Mouse (Mus musculus): ENCODE measurements around the gene Gm21972.

The Gm21972 gene

DNA sequence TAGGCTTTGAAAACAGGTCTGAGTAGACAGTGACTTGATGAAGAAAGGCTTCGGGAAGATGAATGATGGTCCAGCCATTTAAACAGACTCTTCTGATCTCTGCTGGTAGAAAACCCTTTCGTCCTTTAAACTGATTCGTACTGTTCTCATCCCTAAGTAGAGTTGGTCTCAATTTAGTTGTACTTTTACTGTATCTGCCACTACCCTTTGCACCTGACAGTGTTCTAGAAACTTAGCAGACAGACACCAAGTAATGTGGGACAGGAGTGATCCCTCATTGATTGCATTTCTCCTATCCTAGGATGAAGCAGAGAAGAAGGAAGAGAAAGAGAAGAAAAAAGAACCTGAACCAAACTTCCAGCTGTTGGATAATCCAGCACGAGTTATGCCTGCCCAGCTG, at the start of gene Gm21972:
TSS of gene Gm21972 (plus strand) at position 301 of the 400 bp plus-strand sequence.
- DNase-seq (ENCODE audit: low spot score), result no peak

DNA sequence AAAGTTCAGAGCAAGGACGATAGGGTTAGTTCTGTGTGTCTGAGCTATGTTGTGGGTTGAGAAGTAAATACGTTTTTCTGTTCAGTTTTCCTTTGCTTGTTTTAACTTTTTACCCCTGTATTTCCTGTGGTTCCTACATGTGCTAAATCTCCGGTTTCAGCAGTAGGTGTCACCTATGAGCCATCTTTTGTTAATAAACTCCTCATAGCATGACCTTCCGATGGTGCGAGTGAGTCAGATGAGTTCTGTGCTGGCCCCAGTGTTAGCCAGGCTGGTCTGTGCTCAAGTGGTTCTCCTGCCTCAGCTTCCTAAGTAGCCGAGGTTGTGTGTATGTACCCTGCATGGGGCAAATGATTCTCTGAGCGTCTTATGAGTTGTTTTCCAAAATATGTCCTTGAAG, 39.0 kb upstream of the Gm21972 start:
- DNase-seq (ENCODE audit: low spot score), result no peak

DNA sequence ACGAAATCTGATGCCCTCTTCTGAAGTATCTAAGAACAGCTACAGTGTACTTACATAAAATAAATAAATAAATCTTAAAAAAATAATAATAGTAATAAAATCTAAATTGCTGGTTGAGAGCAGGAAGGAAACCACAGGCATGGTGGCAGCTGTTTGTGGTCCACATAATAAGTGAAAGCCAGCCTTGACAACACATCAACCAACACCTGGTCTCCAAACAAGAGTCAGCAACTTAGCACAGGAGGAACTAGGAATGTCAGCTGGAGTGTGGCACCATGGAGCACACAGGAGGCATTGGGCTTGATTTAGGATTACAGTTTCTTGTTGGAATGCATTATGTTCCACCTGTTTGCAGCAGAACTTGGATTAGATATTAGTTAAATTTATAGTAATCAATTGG, 28.4 kb upstream of the Gm21972 start:
- DNase-seq (ENCODE audit: low spot score), result no peak

DNA sequence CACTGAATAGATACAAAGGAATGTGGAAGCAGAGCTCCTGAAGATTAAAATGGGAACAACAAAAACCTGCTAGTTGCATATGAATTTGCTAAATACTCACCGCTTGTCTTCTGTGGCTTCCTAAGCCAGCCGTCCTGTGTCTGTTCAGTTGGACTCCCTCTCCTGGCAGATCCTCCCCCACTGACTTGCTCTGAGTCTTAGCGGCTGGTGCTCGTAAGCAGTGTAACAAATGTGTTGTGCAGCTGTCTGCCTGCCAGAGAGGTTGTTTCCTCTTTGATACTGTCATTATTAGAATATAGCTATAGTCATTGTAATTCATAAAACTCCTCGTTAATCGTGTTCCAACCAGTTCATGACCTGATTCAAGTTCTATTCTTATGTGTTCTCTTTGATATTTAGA, 21.7 kb upstream of the Gm21972 start, which contains the start of gene Htr2b:
TSS of gene Htr2b (minus strand) at position 192 of the 400 bp plus-strand sequence.
- DNase-seq (ENCODE audit: low spot score), result peak; percentile 61

DNA sequence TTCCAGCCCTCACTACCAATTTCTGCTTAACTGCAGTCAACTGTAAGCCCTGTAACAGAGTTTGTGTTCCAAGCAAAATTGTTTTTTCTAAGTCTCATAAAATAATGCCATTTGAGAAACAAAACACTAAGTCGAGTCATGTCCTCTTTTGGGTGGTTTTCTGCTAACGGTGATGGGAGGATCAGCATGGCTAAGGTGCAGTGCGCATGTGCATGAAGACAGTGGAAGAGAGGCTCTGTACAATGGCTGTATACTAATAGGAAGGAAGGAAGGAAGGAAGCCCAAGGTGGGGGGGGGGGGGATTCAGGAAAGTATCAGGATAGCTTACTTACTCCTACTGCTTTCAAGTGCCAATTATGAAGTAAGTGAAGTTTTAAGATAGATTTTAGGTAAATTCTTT, 19.3 kb upstream of the Gm21972 start:
- no peak for DNase-seq (ENCODE audit: low spot score)

DNA sequence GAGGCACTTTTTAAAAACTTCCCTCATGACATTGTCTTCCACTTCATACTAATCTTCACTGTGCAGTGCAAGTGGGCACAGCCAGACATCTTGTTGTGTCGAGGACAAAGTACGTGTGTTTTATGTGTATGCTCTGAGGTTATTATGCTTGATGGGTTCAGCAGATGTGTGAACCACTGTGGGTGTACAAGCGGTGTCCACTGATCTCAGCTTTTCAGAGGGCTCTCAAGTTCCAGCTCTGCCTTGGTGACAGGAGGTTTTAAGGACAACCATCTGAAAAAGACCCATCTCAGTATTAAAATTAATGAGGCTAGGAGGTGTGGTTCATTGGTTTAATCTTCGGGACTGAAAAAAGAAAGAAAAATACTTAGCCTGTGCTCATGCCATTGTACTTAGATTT, 13.9 kb upstream of the Gm21972 start:
- no peak for DNase-seq (ENCODE audit: low spot score)

DNA sequence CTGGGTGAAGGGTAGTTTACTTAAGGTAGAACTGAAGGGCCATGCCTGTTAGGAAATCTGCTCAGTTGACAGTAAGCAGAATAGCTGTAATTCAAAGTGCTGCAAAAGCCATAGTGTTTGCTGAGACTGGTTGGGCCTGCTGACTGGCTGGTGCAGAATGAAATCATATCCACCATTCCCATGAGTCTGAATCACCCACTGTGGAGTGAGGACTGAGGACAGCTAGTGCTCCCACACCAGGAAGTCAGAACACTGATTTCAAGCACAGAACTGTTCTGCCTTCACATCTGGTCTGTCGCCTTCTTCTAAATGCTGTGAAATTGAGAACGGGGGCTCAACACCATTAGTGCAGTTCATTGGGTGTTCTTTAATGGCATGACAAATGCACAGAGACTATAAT, 7.4 kb upstream of the Gm21972 start:
- DNase-seq (ENCODE audit: low spot score), result no peak

DNA sequence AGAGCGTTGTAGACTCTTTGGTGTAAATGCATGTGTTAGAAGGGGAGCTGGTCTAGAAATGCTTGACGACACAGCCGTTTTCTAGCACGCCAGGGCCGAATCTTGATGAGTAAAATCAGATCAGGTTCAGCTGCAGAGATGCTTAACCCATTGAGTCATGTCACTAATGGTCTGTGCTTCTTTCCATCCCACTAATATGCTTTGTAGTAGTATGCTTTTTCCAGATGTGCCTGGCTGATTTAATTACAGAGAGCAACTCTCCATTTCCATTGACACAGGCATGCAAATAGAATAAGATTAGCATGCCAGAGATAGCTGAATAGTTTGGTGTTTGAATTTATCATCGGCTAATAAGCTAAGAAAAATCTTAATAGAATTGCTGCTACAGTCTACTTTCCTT, 1.9 kb downstream of the Gm21972 start:
- DNase-seq (ENCODE audit: low spot score), result no peak

DNA sequence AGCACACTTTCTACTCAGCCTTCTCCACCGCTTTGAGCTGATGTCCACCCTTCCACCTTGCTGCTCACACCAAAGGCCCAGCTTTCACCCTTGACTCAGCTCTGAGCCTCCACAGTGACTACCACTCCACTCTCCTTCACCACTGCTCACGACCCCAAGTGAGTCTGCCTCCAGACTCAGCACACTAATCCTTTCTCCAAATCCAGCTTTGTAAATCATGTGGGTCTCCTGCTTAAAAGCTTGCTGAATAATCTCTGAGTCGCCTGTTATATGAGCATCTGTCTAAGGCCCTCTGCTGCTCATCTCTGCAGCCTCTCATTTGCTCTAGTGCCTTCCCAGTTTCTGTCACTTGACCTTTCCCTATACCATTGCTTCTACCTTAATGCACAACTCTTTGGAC, 7.6 kb downstream of the Gm21972 start:
- DNase-seq (ENCODE audit: low spot score), result no peak

DNA sequence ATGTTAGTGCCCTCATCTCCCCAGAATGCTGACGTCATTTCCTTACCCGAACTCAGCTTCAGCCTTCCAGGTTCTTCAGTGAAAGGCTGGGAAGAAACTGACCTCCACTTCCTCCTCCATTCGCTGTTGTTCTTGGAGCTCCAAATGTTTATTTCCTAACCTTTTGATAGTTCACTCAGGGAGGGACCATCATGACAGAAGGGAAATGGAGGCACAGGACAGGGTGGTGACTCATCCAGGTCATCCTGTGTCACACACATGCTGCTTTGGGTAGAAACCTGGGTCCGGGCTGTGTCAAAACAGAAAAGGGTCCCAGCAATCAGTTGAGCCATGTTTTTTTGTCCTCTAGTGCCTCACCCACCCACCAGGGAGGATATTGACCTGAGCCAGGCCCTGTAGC, 9.7 kb downstream of the Gm21972 start:
- DNase-seq (ENCODE audit: low spot score), result no peak

DNA sequence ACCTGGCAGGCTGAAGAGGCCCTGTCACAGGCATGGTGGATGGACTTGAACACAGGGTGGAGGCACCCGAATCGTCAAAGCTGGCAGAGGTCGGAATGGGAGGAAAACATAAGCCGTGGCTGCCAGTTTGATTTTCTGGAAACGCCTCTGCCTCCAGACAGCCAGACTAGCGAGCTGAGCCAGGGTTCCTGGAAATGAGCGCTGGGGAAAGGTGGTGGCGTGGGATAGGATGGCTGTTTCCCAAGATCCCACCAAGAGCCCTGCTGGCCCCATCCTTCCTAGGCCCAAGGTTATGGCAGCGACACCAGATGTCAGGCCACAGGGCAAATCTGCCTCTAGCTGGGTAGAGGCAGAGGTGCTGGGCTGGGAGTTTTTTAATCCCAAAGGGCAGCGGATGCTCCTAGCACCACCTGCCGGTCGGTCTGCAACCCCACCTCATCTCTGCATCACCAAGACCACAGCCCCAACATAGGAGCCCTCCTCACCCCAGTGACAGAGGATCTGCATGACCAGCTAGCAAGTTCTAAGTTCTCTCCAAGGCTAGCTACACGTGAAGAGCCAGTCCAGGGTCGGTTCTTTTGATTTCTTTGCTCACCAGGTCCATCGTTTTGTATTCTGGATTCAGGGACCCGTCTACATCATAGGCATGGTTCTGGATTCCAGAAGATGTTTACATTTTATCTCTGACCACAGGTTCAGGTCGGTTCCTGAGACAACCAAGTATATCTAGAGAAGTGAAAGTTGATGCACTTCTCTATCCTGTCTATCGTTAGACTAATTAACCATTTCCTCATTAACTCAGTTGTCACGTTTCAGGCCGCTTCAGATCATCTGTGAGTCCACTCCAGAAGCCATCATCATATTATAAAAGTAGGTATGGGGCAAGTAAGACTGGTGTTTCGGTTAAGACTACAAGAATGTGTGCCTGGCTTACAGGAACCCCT, 10.8 kb downstream of the Gm21972 start:
- no peak for DNase-seq (ENCODE audit: low spot score)

DNA sequence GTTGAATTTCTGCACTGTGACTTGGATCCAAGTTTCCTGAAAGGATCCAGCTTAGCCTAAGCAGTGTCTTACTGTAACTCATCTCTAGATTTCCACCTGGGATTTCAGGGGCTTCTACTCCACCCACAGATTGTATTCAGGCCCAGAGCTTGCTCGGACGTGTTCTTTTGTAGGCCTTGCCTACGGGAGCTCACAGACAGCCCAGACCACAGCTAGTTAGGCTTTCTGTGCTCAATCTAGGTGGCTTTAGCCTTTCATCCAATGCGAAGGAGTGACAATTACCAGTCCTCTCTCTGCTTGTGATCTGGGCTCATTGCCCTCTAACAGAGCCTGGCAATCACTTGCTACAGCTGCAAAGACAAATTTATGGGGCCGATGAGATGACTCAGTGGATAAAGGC, 12.9 kb downstream of the Gm21972 start:
- DNase-seq (ENCODE audit: low spot score), result no peak

DNA sequence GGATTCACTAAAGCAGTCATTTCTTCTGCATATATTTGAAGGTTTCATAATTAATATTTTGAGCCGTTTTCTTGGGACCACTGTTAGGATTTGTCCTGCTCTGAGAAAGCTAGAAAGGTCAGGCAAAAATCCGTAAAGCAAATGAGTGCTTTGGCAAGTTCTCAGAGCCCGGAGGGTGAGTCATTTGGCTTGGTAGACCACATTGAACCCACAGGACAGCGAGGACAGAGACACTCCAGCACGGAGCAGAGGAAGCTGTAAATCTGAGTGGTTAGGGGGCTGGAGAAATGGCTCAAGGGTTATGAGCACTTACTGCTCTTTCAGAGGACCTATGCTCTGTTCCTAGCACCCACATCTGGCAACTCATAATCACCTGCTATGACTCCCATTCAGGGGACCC, 14.1 kb downstream of the Gm21972 start:
- peak; percentile 22 for DNase-seq (ENCODE audit: low spot score)

DNA sequence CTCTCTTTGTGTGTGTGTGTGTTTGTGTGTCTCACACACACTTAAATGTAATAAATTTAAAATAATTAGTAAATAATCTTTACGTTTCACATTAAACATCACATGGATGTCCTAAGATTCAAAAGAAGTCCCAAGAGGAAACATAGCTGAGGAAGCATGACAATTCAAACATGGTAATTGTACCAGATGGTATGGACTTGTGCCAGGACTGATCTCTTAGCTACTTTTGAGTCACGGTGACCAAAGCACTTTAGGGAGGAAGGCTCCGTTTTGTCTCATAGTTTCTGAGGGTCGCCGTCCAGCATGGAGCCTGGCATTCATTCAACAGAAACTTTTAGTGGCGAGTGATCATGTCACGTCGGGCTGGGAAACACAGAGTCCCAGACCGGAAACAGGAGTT, 14.7 kb downstream of the Gm21972 start:
- no peak for DNase-seq (ENCODE audit: low spot score)

DNA sequence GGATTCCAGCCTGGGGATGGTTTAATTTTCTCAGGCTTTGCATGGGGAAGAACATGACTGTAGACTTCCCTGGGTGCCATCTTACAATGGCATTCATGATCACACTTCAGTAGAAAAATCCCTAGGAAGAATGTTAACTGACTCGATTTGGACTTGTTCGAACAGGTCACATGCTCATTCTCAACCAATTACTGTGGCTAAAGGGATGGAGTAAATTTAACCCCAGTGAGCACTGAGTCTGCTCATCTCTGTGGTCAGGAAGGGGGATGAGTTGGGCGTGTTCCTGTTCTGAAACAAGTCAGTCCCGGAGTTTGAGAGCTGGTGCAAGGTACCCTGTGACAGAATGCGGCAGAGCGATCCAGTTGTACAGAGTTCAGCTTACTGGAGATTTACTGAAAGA, 17.5 kb downstream of the Gm21972 start:
- DNase-seq (ENCODE audit: low spot score), result no peak

DNA sequence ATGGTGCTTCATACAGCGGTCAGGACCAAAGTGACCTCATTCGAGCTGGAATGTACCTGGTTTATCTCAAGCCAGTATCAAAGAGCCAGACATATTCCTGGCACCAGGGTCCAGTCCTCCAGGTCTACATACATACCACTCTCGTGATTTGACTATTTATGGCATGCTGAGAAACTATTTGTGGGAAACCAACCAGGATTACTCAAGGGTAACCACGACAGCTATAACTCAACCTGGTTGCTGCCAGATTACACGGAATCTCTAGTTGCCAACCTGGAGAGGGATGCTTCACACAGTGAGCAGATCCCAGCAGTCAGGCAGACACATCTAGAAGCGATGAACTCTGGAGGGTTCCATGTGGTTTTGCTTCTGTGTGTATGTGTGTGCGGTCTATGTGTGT, 17.9 kb downstream of the Gm21972 start:
- no peak for DNase-seq (ENCODE audit: low spot score)

DNA sequence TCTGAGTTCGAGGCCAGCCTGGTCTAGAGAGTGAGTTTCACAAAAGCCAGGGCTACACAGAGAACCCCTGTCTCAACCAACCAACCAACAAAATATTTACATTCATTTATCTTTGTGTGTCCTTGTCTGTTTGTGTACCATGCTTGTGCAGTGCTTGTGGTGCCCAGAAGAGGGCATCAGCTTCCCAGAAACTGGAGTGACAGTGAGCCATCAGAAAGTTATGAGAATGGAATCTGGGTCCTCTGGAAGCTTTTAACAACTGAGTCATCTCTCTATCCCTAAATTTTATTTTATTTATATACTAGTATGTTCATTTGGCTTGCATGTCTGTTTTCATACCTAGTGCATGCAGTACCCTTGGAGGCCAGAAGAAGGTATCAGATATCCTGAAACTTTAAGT, 19.2 kb downstream of the Gm21972 start:
- DNase-seq (ENCODE audit: low spot score), result no peak

DNA sequence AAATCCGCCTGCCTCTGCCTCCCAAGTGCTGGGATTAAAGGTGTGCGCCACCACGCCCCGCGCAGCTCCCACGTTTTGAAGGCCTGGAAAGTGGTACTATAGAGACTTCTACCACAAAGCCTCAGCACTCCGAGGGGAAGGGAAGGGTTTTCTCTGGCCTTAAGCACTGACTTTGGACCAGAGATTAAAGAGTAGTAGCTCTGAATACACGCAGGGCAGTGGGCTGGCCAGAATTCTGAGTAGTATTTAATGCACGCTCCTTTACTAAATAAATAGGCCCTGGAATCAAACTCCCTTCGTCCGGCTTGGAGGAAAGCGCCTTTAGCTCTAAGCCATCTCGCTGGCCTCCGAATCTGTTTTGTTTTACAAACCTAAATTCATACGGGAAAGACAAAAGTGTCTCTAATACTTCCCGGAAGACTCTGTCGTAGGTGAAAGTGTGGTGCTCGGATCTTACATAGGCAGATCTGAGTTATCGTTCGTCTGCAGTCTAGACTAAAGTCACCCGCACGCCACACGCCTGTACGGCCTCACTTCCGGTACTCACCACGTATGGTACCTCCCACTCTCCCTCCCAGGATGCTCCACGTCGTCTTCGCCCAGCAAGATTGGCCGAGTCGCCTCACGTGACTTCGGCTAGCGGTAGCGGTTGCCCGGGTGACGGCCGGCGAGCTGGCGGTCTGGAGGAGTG, 20.8 kb downstream of the Gm21972 start, which contains the start of gene Armc9:
TSS of gene Armc9 (plus strand) at position 648 of the 691 bp plus-strand sequence.
- DNase-seq (ENCODE audit: low spot score), result peak; percentile 95

DNA sequence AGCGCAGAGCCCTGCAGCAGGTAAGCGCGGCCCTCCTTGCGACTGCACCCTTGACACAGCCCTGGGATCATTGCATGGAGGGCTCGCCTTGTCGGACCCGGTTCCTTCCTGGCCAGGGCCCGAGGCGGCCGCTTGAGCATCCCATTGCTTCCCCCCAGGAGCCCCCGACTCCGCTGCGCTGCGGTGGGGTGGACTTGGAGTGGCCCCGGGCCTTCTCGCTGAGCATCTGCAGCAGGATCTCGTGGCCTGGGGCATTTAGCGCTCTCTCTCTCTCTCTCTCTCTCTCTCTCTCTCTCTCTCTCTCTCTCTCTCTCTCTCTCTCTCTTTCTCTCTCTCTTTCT, 21.4 kb downstream of the Gm21972 start:
- no peak for DNase-seq (ENCODE audit: low spot score)

DNA sequence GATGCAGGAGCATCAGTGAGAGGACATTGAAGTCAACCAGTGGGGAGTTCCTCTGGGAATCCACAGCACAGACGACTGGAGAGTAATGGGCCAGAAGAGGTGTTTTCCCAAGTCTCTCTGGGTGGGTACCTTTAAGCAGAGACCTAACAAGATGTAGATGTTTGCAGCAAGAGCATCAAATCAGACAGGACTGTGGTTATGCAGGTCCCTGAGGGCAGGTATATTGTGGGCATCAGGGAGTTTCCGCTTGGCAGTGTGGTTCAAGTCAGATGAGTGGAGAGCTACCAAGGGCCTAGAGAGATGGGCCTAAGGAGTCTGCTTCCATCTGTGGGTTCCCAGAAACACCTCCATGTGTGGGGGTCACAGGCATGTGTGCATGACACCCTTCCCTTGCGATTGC, 22.6 kb downstream of the Gm21972 start:
- DNase-seq (ENCODE audit: low spot score), result no peak

DNA sequence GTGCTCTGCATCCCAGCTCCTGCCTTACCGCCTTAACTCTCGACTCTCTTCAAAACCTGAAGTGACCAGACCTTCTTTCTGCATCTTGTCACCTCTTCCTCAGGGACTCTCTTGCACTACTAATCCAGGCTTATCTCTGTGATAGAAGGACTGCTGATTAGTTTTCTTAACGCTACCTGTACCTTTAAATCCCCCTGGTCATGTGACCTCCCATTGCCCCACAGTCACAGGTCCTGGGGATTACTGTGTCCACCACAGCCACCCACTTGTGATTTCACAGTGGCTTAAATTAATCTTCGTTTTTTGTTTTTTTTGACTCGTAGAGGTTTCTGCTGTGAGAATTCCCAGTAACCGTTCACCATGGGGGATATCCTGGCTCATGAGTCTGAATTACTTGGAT, 23.2 kb downstream of the Gm21972 start:
- DNase-seq (ENCODE audit: low spot score), result no peak

DNA sequence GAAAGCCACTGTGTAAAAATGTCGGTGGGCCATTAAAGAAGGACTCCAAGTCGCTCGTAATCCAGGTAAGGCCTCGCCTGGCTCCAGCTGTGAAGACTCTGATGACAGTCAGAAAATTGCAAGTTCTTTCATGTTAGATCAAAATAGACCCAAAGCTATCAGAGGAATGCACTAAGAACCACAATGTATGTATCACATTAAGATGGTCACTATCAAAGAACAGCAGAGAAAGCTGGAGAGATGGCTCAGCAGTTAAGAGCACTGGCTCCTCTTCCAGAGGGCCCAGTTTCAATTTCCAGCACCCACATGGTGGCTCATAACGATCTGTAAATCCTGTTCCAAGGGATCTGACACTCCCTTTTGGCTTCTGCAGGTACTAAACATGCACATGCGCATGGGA, 26.6 kb downstream of the Gm21972 start:
- DNase-seq (ENCODE audit: low spot score), result no peak

DNA sequence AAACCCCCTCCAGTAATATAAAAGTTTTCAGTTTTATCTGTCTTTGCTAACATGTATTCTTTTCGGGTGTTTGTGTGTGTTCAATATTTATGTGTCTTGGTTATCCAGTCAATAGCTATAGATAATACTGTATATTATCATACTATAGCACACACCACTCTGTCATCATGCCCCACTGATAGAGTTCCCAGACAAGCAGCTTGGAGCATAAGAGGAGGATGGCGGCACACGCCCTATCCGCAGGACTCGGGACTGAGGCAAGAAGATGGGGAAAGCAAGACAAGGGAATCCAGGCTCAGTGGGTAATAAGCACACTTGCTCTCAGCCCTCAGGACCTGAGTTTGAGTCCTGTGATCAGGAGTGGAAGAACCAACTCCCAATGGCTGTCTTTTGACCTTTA, 27.0 kb downstream of the Gm21972 start:
- no peak for DNase-seq (ENCODE audit: low spot score)
